Mouse (Mus musculus) neural tube, embryonic 14.5 days (tissue): ENCODE results near the gene Prpf3. TPM values are rescaled to one million over a fixed set of nuclear protein-coding genes. Genes with fewer than 3 reads are reported as not detected.

ENCODE experiments used
- ATAC-seq: fragments of 200-750 bp; cut with Nextera tagmentation; 2 replicates; pipeline ENCODE4 v1.8.0; 2017; ENCODE audit warnings: low read depth, mild to moderate bottlenecking, moderate TSS enrichment, moderate library complexity
- H3K27ac ChIP-seq: fragments of 300-500 bp; sonication (generic); 2 replicates; pipeline ENCODE4 v1.5.1; 2014; ENCODE audit warnings: low read depth, mild to moderate bottlenecking, control low read depth, low read length, moderate library complexity, mixed read lengths
- H3K27me3 ChIP-seq: fragments of 300-500 bp; sonication (generic); 2 replicates; pipeline ENCODE4 v1.6.1; 2014; ENCODE audit warnings: low read length; ENCODE audit not compliant: control insufficient read depth, insufficient read depth
- H3K36me3 ChIP-seq: fragments of 300-500 bp; sonication (generic); 2 replicates; pipeline ENCODE4 v1.6.1; 2014; ENCODE audit warnings: low read length, mixed read lengths; ENCODE audit not compliant: control insufficient read depth, insufficient read depth
- H3K4me1 ChIP-seq: fragments of 300-500 bp; sonication (generic); 2 replicates; pipeline ENCODE4 v1.6.1; 2014; ENCODE audit warnings: low read length; ENCODE audit not compliant: control insufficient read depth, insufficient read depth
- H3K4me2 ChIP-seq: fragments of 300-500 bp; sonication (generic); 2 replicates; pipeline ENCODE4 v1.6.1; 2014; ENCODE audit warnings: mild to moderate bottlenecking, low read depth, low read length, control low read depth
- H3K4me3 ChIP-seq: fragments of 300-500 bp; sonication (generic); 2 replicates; pipeline ENCODE4 v1.5.1; 2014; ENCODE audit warnings: low read depth, low read length, control low read depth, mixed read lengths
- H3K9ac ChIP-seq: fragments of 300-500 bp; sonication (generic); replicated peaks from 2 replicates; pipeline ENCODE4 v1.6.1; 2014; ENCODE audit warnings: low read depth, mild to moderate bottlenecking, control low read depth, low read length, mixed read lengths
- H3K9me3 ChIP-seq: fragments of 300-500 bp; sonication (generic); 2 replicates; pipeline ENCODE4 v1.6.1; 2016; ENCODE audit warnings: low read length; ENCODE audit not compliant: control insufficient read depth
- WGBS: fragments of 180-500 bp; shearing (Covaris S2); extraction: QIAGEN DNeasy Blood & Tissue Kit; methylation state at CpG from one replicate; pipeline ENCODE4 v1.1.7; 2014; 5-methylcytosine and 5-hydroxymethylcytosine counted together
- polyA plus RNA-seq: library from polyadenylated mRNA; unstranded; fragments of >200 nt; fragmentation: Nextera tagmentation; extraction: Ambion mirVana; gene quantifications from 2 replicates; pipeline ENCODE4 v1.2.1, GENCODE M21; 2014

Prpf3 gene
- polyA plus RNA-seq, 1 experiment from 2014 or later, result 29.6 TPM

- H3K4me1 ChIP-seq, result no peaks in the 10 kb centered on the region
- H3K4me3 ChIP-seq, result no peak overlapping the region
- no peaks in the 10 kb centered on the region for H3K36me3 ChIP-seq
- no peaks in the 10 kb centered on the region for H3K9me3 ChIP-seq
- H3K9ac ChIP-seq, result no peak overlapping the region
- 91% methylated on average over 1 of the region's 1 CpGs for WGBS
- H3K27me3 ChIP-seq, result no peaks in the 10 kb centered on the region
- no peak overlapping the region for H3K4me2 ChIP-seq
- no peak overlapping the region for H3K27ac ChIP-seq
- no peak for ATAC-seq
These were observed 61.4 kb downstream of the Prpf3 start for GRCm38 (mm10) chr3:95794299-95794698.

- WGBS, result 87% methylated on average over 2 of the region's 2 CpGs
- no peak for ATAC-seq
- no peaks in the 10 kb centered on the region for H3K36me3 ChIP-seq
- no peak overlapping the region for H3K4me2 ChIP-seq
- H3K9me3 ChIP-seq, result no peaks in the 10 kb centered on the region
- no peaks in the 10 kb centered on the region for H3K27me3 ChIP-seq
- no peak overlapping the region for H3K27ac ChIP-seq
- no peaks in the 10 kb centered on the region for H3K4me1 ChIP-seq
- H3K9ac ChIP-seq, result no peak overlapping the region
- no peak overlapping the region for H3K4me3 ChIP-seq
These were observed 62.0 kb downstream of the Prpf3 start for GRCm38 (mm10) chr3:95793662-95794061.

GRCm38 (mm10) chr3:95785501-95785900, 70.2 kb downstream of the Prpf3 start:
- Histone ChIP-seq H3K27ac (no peak overlapping the region), H3K4me1 (no peaks in the 10 kb centered on the region), H3K9ac (no peak overlapping the region), H3K9me3 (no peaks in the 10 kb centered on the region), H3K36me3 (peaks cover 48% of the 10 kb centered on the region; the same call in 1 of the 2 replicates), H3K4me2 (no peak overlapping the region), H3K27me3 (no peaks in the 10 kb centered on the region), H3K4me3 (no peak overlapping the region)
- 93% methylated on average over 4 of the region's 4 CpGs for WGBS
- no peak for ATAC-seq

Other genes starting within 250 kb of the Prpf3 start
- gene Ensa, start 230.9 kb downstream of the Prpf3 start, polyA plus RNA-seq, result 94.2 and 101 TPM in 2 replicates
- 49.0 and 65.6 TPM in 2 replicates for gene Mcl1, start 197.1 kb downstream of the Prpf3 start, polyA plus RNA-seq
- gene Adamtsl4, start 168.0 kb downstream of the Prpf3 start, polyA plus RNA-seq, result 0.88 and 1.1 TPM in 2 replicates
- gene Ecm1, start 116.3 kb downstream of the Prpf3 start, polyA plus RNA-seq, result 7.7 and 11.3 TPM in 2 replicates
- 47.4 and 47.5 TPM in 2 replicates for gene Tars2, start 95.7 kb downstream of the Prpf3 start, polyA plus RNA-seq
- gene Rprd2, start 37.0 kb downstream of the Prpf3 start, polyA plus RNA-seq, result 23.2 and 27.5 TPM in 2 replicates
- gene Mrps21, start 15.6 kb upstream of the Prpf3 start, polyA plus RNA-seq, result 272 and 277 TPM in 2 replicates
- 3.3 and 4.6 TPM in 2 replicates for gene Ciart, start 26.4 kb upstream of the Prpf3 start, polyA plus RNA-seq
- 12.3 and 25.0 TPM in 2 replicates for gene BC028528, start 36.1 kb upstream of the Prpf3 start, polyA plus RNA-seq
- 27.3 and 35.4 TPM in 2 replicates for gene Aph1a, start 38.1 kb upstream of the Prpf3 start, polyA plus RNA-seq
- 0.12 and 0.89 TPM in 2 replicates for gene Car14, start 48.8 kb upstream of the Prpf3 start, polyA plus RNA-seq
- 36.5 and 55.8 TPM in 2 replicates for gene Anp32e, start 73.4 kb upstream of the Prpf3 start, polyA plus RNA-seq
- gene Plekho1, start 140.1 kb upstream of the Prpf3 start, polyA plus RNA-seq, result 45.5 and 49.2 TPM in 2 replicates
- gene Vps45, start 202.6 kb upstream of the Prpf3 start, polyA plus RNA-seq, result 45.6 and 51.0 TPM in 2 replicates
- 4.6 and 8.3 TPM in 2 replicates for gene Otud7b, start 248.6 kb upstream of the Prpf3 start, polyA plus RNA-seq